Mouse (Mus musculus) midbrain, embryonic 10.5 days (tissue): ENCODE data around the gene Trim68. TPM values are rescaled to one million over a fixed set of nuclear protein-coding genes. Genes with fewer than 3 reads are reported as not detected.

Experiments used
- DNase-seq: peaks from one replicate; pipeline ENCODE4 v3.0.0-alpha.2; 2017; ENCODE audit warnings: low spot score
- H3K27ac ChIP-seq: fragments of 300-500 bp; sonication (generic); replicated peaks from 2 replicates; pipeline ENCODE4 v1.5.1; 2016; ENCODE audit warnings: mild to moderate bottlenecking
- H3K27me3 ChIP-seq: fragments of 300-500 bp; sonication (generic); 2 replicates; pipeline ENCODE4 v1.6.1; 2016; ENCODE audit warnings: low read depth, mild to moderate bottlenecking; ENCODE audit not compliant: poor library complexity, severe bottlenecking
- H3K36me3 ChIP-seq: fragments of 300-500 bp; sonication (generic); 2 replicates; pipeline ENCODE4 v1.6.1; 2016; ENCODE audit warnings: mild to moderate bottlenecking, moderate library complexity
- H3K4me1 ChIP-seq: fragments of 300-500 bp; sonication (generic); 2 replicates; pipeline ENCODE4 v1.6.1; 2016
- H3K4me3 ChIP-seq: fragments of 300-500 bp; sonication (generic); 2 replicates; pipeline ENCODE4 v1.5.1; 2016; ENCODE audit warnings: mild to moderate bottlenecking, moderate library complexity
- H3K9me3 ChIP-seq: fragments of 300-500 bp; sonication (generic); replicated peaks from 2 replicates; pipeline ENCODE4 v1.6.1; 2016; ENCODE audit warnings: mild to moderate bottlenecking
- WGBS: fragments of 180-500 bp; shearing (Covaris S2); methylation state at CpG from one replicate; pipeline ENCODE4 v1.1.7; 2016; 5-methylcytosine and 5-hydroxymethylcytosine counted together
- polyA plus RNA-seq: library from polyadenylated mRNA; unstranded; fragments of >200 nt; fragmentation: Nextera tagmentation; extraction: Ambion mirVana; gene quantifications from 2 replicates; pipeline ENCODE4 v1.2.1, GENCODE M21; 2016

Gene Trim68
- polyA plus RNA-seq, 1 experiment from 2014 or later: 10.1 TPM

- Histone ChIP-seq H3K27ac (no peak within 1 kb of the TSS), H3K4me1 (no peaks in the 10 kb centered on the region), H3K27me3 (no peaks in the 10 kb centered on the region), H3K4me3 (no peak within 1 kb of the TSS), H3K9me3 (no peaks in the 10 kb centered on the region), H3K36me3 (no peaks in the 10 kb centered on the region)
- WGBS: 76% methylated on average over 1 of the region's 1 CpGs
- DNase-seq: no peak
Measured at GRCm38 (mm10) chr7:102638132-102638531, 49.0 kb downstream of the Trim68 start, which contains the start of gene Olfr554. Gene Olfr554, plus strand, starts transcription at chr7:102638432.

GRCm38 (mm10) chr7:102636665-102637064, 50.5 kb downstream of the Trim68 start:
- no peak for DNase-seq
- H3K27ac ChIP-seq: no peak overlapping the region
- 41% methylated on average over 3 of the region's 3 CpGs for WGBS

More at GRCm38 (mm10) chr7:102636665-102637064, 50.5 kb downstream of the Trim68 start:
- H3K27me3 ChIP-seq: no peaks in the 10 kb centered on the region
- no peaks in the 10 kb centered on the region for H3K36me3 ChIP-seq
- H3K4me3 ChIP-seq: no peak overlapping the region
- no peaks in the 10 kb centered on the region for H3K4me1 ChIP-seq
- H3K9me3 ChIP-seq: no peaks in the 10 kb centered on the region

Other genes starting within 250 kb of the Trim68 start
- gene Rrm1, start 245.6 kb downstream of the Trim68 start, polyA plus RNA-seq: 274 TPM in 2 replicates
- gene Olfr543, start 205.6 kb downstream of the Trim68 start, polyA plus RNA-seq: 0.35 TPM in 2 replicates
- gene Olfr544, start 199.0 kb downstream of the Trim68 start, polyA plus RNA-seq: 0.11 and 0.17 TPM in 2 replicates
- 0.05 and 0.11 TPM in 2 replicates for gene Olfr545, start 187.8 kb downstream of the Trim68 start, polyA plus RNA-seq
- not detected in 2 replicates for gene Olfr547, start 152.6 kb downstream of the Trim68 start, polyA plus RNA-seq
- gene Olfr548-ps1, start 146.4 kb downstream of the Trim68 start, polyA plus RNA-seq: not detected in 2 replicates
- not detected in 2 replicates for gene Olfr549, start 137.5 kb downstream of the Trim68 start, polyA plus RNA-seq
- 0.15 and 0.52 TPM in 2 replicates for gene Trim21, start 121.8 kb downstream of the Trim68 start, polyA plus RNA-seq
- gene Olfr550, start 115.9 kb downstream of the Trim68 start, polyA plus RNA-seq: not detected in 2 replicates
- gene Olfr551, start 95.4 kb downstream of the Trim68 start, polyA plus RNA-seq: not detected in 2 replicates
- gene Olfr552, start 89.6 kb downstream of the Trim68 start, polyA plus RNA-seq: not detected in 2 replicates
- not detected in 2 replicates for gene Olfr553, start 69.1 kb downstream of the Trim68 start, polyA plus RNA-seq
- not detected in 2 replicates for gene Olfr554, start 48.9 kb downstream of the Trim68 start, polyA plus RNA-seq
- not detected in 2 replicates for gene Olfr555, start 28.5 kb downstream of the Trim68 start, polyA plus RNA-seq
- not detected in 2 replicates for gene Olfr556, start 22.4 kb downstream of the Trim68 start, polyA plus RNA-seq
- gene Olfr557, start 8.6 kb upstream of the Trim68 start, polyA plus RNA-seq: not detected in 2 replicates
- gene Olfr558, start 14.9 kb upstream of the Trim68 start, polyA plus RNA-seq: 0.04 TPM in 1 of 2 replicates, not detected in the other
- not detected in 2 replicates for gene Olfr33, start 31.7 kb upstream of the Trim68 start, polyA plus RNA-seq
- gene Olfr559, start 40.2 kb upstream of the Trim68 start, polyA plus RNA-seq: not detected in 2 replicates
- gene Olfr560, start 72.0 kb upstream of the Trim68 start, polyA plus RNA-seq: not detected in 2 replicates
- not detected in 2 replicates for gene Olfr78, start 72.1 kb upstream of the Trim68 start, polyA plus RNA-seq
- gene Olfr561, start 83.9 kb upstream of the Trim68 start, polyA plus RNA-seq: not detected in 2 replicates
- gene Olfr564, start 116.2 kb upstream of the Trim68 start, polyA plus RNA-seq: not detected in 2 replicates
- gene Olfr566, start 171.4 kb upstream of the Trim68 start, polyA plus RNA-seq: not detected in 2 replicates
- gene Olfr568, start 189.8 kb upstream of the Trim68 start, polyA plus RNA-seq: not detected in 2 replicates
- not detected in 2 replicates for gene Olfr569, start 203.6 kb upstream of the Trim68 start, polyA plus RNA-seq
- not detected in 2 replicates for gene Olfr570, start 207.2 kb upstream of the Trim68 start, polyA plus RNA-seq
- not detected in 2 replicates for gene Olfr571, start 230.2 kb upstream of the Trim68 start, polyA plus RNA-seq
- not detected in 2 replicates for gene Olfr572, start 237.1 kb upstream of the Trim68 start, polyA plus RNA-seq